Mouse (Mus musculus): ENCODE data around the gene Cd209f. TPM values are rescaled to one million over a fixed set of nuclear protein-coding genes. Genes with fewer than 3 reads are reported as not detected.

Gene Cd209f
- polyA plus RNA-seq (2017; shearing (Covaris generic)), result not detected

DNA sequence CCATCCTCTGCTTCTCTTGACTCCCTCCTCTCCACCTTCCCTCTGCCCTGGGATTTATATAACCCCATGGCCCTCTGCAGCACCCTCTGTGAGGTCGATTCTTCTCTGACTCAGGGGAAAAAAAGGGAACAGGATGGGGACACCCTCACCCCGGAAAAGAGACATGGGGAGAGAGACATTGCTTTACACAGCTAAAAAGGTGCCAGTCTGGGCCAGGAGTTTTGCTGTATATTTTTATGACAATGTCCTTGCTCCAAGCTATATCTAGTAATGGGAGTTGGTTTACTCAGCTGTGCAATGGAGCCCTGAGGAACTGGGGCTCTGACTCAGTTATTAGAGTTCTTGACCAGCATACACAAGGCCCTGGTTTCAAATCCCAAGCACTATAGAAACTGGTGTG is at the start of gene Cd209f:
Cd209f (minus strand) TSS at position 101 of the 400 bp plus-strand sequence.

DNA sequence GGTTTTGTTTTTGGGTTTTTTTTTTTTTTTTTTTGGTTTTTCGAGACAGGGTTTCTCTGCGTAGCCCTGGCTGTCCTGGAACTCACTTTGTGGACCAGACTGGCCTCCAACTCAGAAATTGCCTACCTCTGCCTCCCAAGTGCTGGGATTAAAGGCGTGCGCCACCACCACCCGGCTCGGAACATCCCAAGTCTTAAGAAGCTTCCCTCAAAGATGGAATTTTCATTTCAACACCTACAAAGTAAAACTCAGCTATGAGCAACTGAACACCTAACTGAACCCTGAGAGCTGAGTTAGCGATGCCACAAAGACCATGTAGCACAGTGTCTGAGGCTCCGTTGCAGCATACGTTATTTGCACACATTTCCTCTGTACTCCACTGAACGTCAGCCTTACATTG is 28.2 kb upstream of the Cd209f start, which contains the start of gene Cd209g:
Cd209g (plus strand) TSS at position 301 of the 400 bp plus-strand sequence.

Other genes with a start within 250 kb of the Cd209f start
- gene Cd209d, start 227.3 kb downstream of the Cd209f start, polyA plus RNA-seq (2017; shearing (Covaris generic)), result not detected
- 2.4 TPM for gene Cd209b, start 179.0 kb downstream of the Cd209f start, polyA plus RNA-seq (2017; shearing (Covaris generic))
- gene Cd209c, start 151.1 kb downstream of the Cd209f start, polyA plus RNA-seq (2017; shearing (Covaris generic)), result 0.44 TPM
- gene Cd209g, start 28.3 kb upstream of the Cd209f start, polyA plus RNA-seq (2017; shearing (Covaris generic)), result 0.05 TPM
- gene Evi5l, start 60.7 kb upstream of the Cd209f start, polyA plus RNA-seq (2017; shearing (Covaris generic)), result 18.2 TPM
- gene Prr36, start 111.6 kb upstream of the Cd209f start, polyA plus RNA-seq (2017; shearing (Covaris generic)), result 0.10 TPM
- 0.16 TPM for gene Lrrc8e, start 121.0 kb upstream of the Cd209f start, polyA plus RNA-seq (2017; shearing (Covaris generic))
- 72.7 TPM for gene Map2k7, start 132.9 kb upstream of the Cd209f start, polyA plus RNA-seq (2017; shearing (Covaris generic))
- gene Gm49320, start 133.0 kb upstream of the Cd209f start, polyA plus RNA-seq (2017; shearing (Covaris generic)), result 0.96 TPM
- 14.3 TPM for gene Tgfbr3l, start 142.4 kb upstream of the Cd209f start, polyA plus RNA-seq (2017; shearing (Covaris generic))
- 33.5 TPM for gene Snapc2, start 147.2 kb upstream of the Cd209f start, polyA plus RNA-seq (2017; shearing (Covaris generic))
- 0.44 TPM for gene Ctxn1, start 153.4 kb upstream of the Cd209f start, polyA plus RNA-seq (2017; shearing (Covaris generic))
- gene Timm44, start 170.1 kb upstream of the Cd209f start, polyA plus RNA-seq (2017; shearing (Covaris generic)), result 60.4 TPM
- gene Ccl25, start 219.4 kb upstream of the Cd209f start, polyA plus RNA-seq (2017; shearing (Covaris generic)), result 17.5 TPM
- gene Elavl1, start 219.6 kb upstream of the Cd209f start, polyA plus RNA-seq (2017; shearing (Covaris generic)), result 205 TPM

All from CD4-positive, CD25-positive, alpha-beta regulatory T cell (primary cell).